27 mouse cellular contexts compared by ENCODE assay signal in genomic region chr9:84283296-84283695, GRCm38 (mm10).
"Had no signal": no experiment of that assay in that cellular context is flagged by ENCODE, and none has a peak within 500 bp of the region (broad histone marks: within the 10 kb centered on the region; RNA-seq: fewer than 3 reads in every experiment).

No protein-coding gene starts in this region.

- ATAC-seq: forebrain, embryonic 13.5 days; forebrain, embryonic 15.5 days; forebrain, embryonic 16.5 days had no signal

- DNase-seq: cerebellum, adult 9-11 months; cerebellum, postnatal 10 days; cerebellum, postnatal 14 days; cerebellum, postnatal 25 days; cerebellum, postnatal 36 days; embryo, embryonic 11 days; forebrain, postnatal 0 days; gastrocnemius, adult 2 months; gastrocnemius, postnatal 10 days; gastrocnemius, postnatal 14 days; gastrocnemius, postnatal 25 days; gastrocnemius, postnatal 36 days; heart, adult 11 months; heart, adult 18-20 months; heart, adult 2 months had no signal

- H3K4me2 ChIP-seq: embryonic facial prominence, embryonic 12.5 days; embryonic facial prominence, embryonic 13.5 days; embryonic facial prominence, embryonic 15.5 days; forebrain, embryonic 12.5 days; forebrain, embryonic 13.5 days; forebrain, embryonic 15.5 days; heart, embryonic 11.5 days had no signal

- H3K4me1 ChIP-seq: embryonic facial prominence, embryonic 12.5 days; embryonic facial prominence, embryonic 15.5 days; heart, embryonic 10.5 days had no signal

- H3K27ac ChIP-seq: embryonic facial prominence, embryonic 10.5 days; embryonic facial prominence, embryonic 12.5 days; embryonic facial prominence, embryonic 13.5 days; embryonic facial prominence, embryonic 15.5 days; forebrain, embryonic 10.5 days; forebrain, embryonic 12.5 days; forebrain, embryonic 13.5 days; forebrain, embryonic 15.5 days; gastrocnemius, adult 2 months; heart, adult 2 months; heart, embryonic 10.5 days had no signal

- H3K36me3 ChIP-seq: embryonic facial prominence, embryonic 10.5 days; embryonic facial prominence, embryonic 12.5 days; embryonic facial prominence, embryonic 13.5 days; embryonic facial prominence, embryonic 15.5 days; forebrain, embryonic 10.5 days; forebrain, embryonic 12.5 days; forebrain, embryonic 15.5 days; heart, embryonic 10.5 days had no signal

- H3K4me3 ChIP-seq: embryonic facial prominence, embryonic 10.5 days; embryonic facial prominence, embryonic 12.5 days; embryonic facial prominence, embryonic 13.5 days; embryonic facial prominence, embryonic 15.5 days; erythroblast, embryonic 14.5 days; forebrain, embryonic 10.5 days; forebrain, embryonic 12.5 days; forebrain, embryonic 13.5 days; forebrain, embryonic 15.5 days; gastrocnemius, adult 2 months; heart, adult 2 months; heart, embryonic 10.5 days had no signal

- H3K9ac ChIP-seq: embryonic facial prominence, embryonic 12.5 days; embryonic facial prominence, embryonic 13.5 days; embryonic facial prominence, embryonic 15.5 days; forebrain, embryonic 12.5 days; forebrain, embryonic 13.5 days; forebrain, embryonic 15.5 days; forebrain, postnatal 0 days had no signal

- H3K27me3 ChIP-seq: embryonic facial prominence, embryonic 12.5 days; embryonic facial prominence, embryonic 13.5 days; embryonic facial prominence, embryonic 15.5 days; forebrain, embryonic 12.5 days; forebrain, embryonic 13.5 days; forebrain, embryonic 15.5 days had no signal

- H3K9me3 ChIP-seq: embryonic facial prominence, embryonic 13.5 days; embryonic facial prominence, embryonic 15.5 days; forebrain, embryonic 13.5 days; forebrain, embryonic 15.5 days had no signal
